Mouse (Mus musculus) gastrocnemius, postnatal 36 days (tissue): Measurements from ENCODE around the gene Pitpnm2. TPM values are rescaled to one million over a fixed set of nuclear protein-coding genes. Genes with fewer than 3 reads are reported as not detected.

Experiments
- DNase-seq, 2 experiments: peaks; one replicate each; pipeline ENCODE4 v3.0.0; 2022
- intact Hi-C: fragments of 180-260 bp; cut with DNase I; formaldehyde crosslinking; loops from one replicate; pipeline ENCODE4 v1.15.1; 2025
- total RNA-seq, 2 experiments: library from RNA; stranded (reverse); gene quantifications; 2 replicates each; pipeline ENCODE4 v1.2.3; 2021

Gene Pitpnm2
- total RNA-seq, 2 experiments from 2014 or later = 18.0 to 19.3 TPM

- DNase-seq = no peak
- intact Hi-C loops = no loop called here
These were observed 61.9 kb downstream of the Pitpnm2 start for GRCm38 (mm10) chr5:124187508-124188311.

GRCm38 (mm10) chr5:124186981-124187507, 62.5 kb downstream of the Pitpnm2 start:
- intact Hi-C loops = no loop called here
- DNase-seq = no peak

- intact Hi-C loops = no loop called here
These were observed 63.1 kb downstream of the Pitpnm2 start for GRCm38 (mm10) chr5:124186465-124186854.

GRCm38 (mm10) chr5:124185706-124186464, 63.7 kb downstream of the Pitpnm2 start:
- intact Hi-C loops = no loop called here
- no peak for DNase-seq

More at GRCm38 (mm10) chr5:124186465-124186854, 63.1 kb downstream of the Pitpnm2 start:
- DNase-seq = no peak

- intact Hi-C loops = no loop called here
- no peak for DNase-seq
These were observed 64.5 kb downstream of the Pitpnm2 start for GRCm38 (mm10) chr5:124184898-124185701.

GRCm38 (mm10) chr5:124184191-124184590, 65.4 kb downstream of the Pitpnm2 start:
- intact Hi-C loops = no loop called here
- no peak for DNase-seq

GRCm38 (mm10) chr5:124182642-124183041, 66.9 kb downstream of the Pitpnm2 start:
- no peak for DNase-seq

GRCm38 (mm10) chr5:124182097-124182496, 67.5 kb downstream of the Pitpnm2 start:
- no peak for DNase-seq
- intact Hi-C loops = no loop called here

More at GRCm38 (mm10) chr5:124182642-124183041, 66.9 kb downstream of the Pitpnm2 start:
- intact Hi-C loops = no loop called here

- no peak for DNase-seq
- intact Hi-C loops = no loop called here
These were observed 68.9 kb downstream of the Pitpnm2 start for GRCm38 (mm10) chr5:124180500-124181167.

- no peak for DNase-seq
- intact Hi-C loops = loop anchor here (5.0 kb wide), 1 partner anchor 38 kb away; no protein-coding TSS in a partner anchor
These were observed 70.1 kb downstream of the Pitpnm2 start for GRCm38 (mm10) chr5:124179411-124179810.

GRCm38 (mm10) chr5:124176726-124177132, 72.8 kb downstream of the Pitpnm2 start:
- intact Hi-C loops = loop anchor here (5.0 kb wide), 1 partner anchor 41 kb away; no protein-coding TSS in a partner anchor
- no peak for DNase-seq

- intact Hi-C loops = loop anchor here (5.0 kb wide), 1 partner anchor 42 kb away; no protein-coding TSS in a partner anchor
- no peak for DNase-seq
These were observed 74.4 kb downstream of the Pitpnm2 start for GRCm38 (mm10) chr5:124175138-124175537.

GRCm38 (mm10) chr5:124173012-124173985, 76.3 kb downstream of the Pitpnm2 start:
- DNase-seq = peak; percentile 72 to 80
- intact Hi-C loops = loop anchor here (5.0 kb wide), 1 partner anchor 34 kb away; no protein-coding TSS in a partner anchor

GRCm38 (mm10) chr5:124172246-124172645, 77.3 kb downstream of the Pitpnm2 start:
- DNase-seq = peak in 1 of 2 experiments; percentile 3
- intact Hi-C loops = loop anchor here (5.0 kb wide), 1 partner anchor 35 kb away; no protein-coding TSS in a partner anchor

- intact Hi-C loops = loop anchor here (5.0 kb wide), 1 partner anchor 36 kb away; no protein-coding TSS in a partner anchor
- no peak for DNase-seq
These were observed 77.8 kb downstream of the Pitpnm2 start for GRCm38 (mm10) chr5:124171781-124172180.

- intact Hi-C loops = loop anchor here (5.0 kb wide), 1 partner anchor 78 kb away; the partner anchor contains the start of gene Pitpnm2
- no peak for DNase-seq
These were observed 80.3 kb downstream of the Pitpnm2 start for GRCm38 (mm10) chr5:124169224-124169621.

GRCm38 (mm10) chr5:124168428-124169223, 80.9 kb downstream of the Pitpnm2 start:
- no peak for DNase-seq
- intact Hi-C loops = loop anchor here (5.0 kb wide), 1 partner anchor 79 kb away; the partner anchor contains the start of gene Pitpnm2
